Mouse (Mus musculus) testis, adult 2 months (tissue): ENCODE results near the gene Tcfl5. TPM values are rescaled to one million over a fixed set of nuclear protein-coding genes. Genes with fewer than 3 reads are reported as not detected.

Source experiments
- H3K27ac ChIP-seq: fragments of 200-500 bp; 2 replicates; pipeline ENCODE4 v1.5.1; 2012; ENCODE audit warnings: low read depth, low read length; ENCODE audit not compliant: control insufficient read depth, insufficient read depth
- H3K27me3 ChIP-seq: fragments of 200-500 bp; 2 replicates; pipeline ENCODE4 v1.6.1; 2012; ENCODE audit warnings: mild to moderate bottlenecking, low read length, moderate library complexity; ENCODE audit not compliant: control insufficient read depth, insufficient read depth
- H3K36me3 ChIP-seq: fragments of 200-500 bp; 2 replicates; pipeline ENCODE4 v1.6.1; 2012; ENCODE audit warnings: mild to moderate bottlenecking, low read length; ENCODE audit not compliant: control insufficient read depth, insufficient read depth
- H3K4me1 ChIP-seq: fragments of 200-500 bp; 2 replicates; pipeline ENCODE4 v1.6.1; 2012; ENCODE audit warnings: low read length; ENCODE audit not compliant: control insufficient read depth, insufficient read depth
- H3K4me3 ChIP-seq: fragments of 200-500 bp; 2 replicates; pipeline ENCODE4 v1.5.1; 2012; ENCODE audit warnings: low read depth, mild to moderate bottlenecking, low read length, moderate library complexity, mixed read lengths; ENCODE audit not compliant: control insufficient read depth
- CTCF ChIP-seq: fragments of 200-500 bp; IDR thresholded peaks from 2 replicates; pipeline ENCODE4 v1.5.1; 2012; ENCODE audit warnings: low read depth, mild to moderate bottlenecking, inconsistent platforms, low read length, moderate library complexity; ENCODE audit not compliant: control insufficient read depth, insufficient read depth, insufficient replicate concordance
- POLR2A ChIP-seq: fragments of 200-500 bp; IDR thresholded peaks from 2 replicates; pipeline ENCODE4 v1.6.1; 2012; ENCODE audit warnings: low read depth, mild to moderate bottlenecking, inconsistent platforms, low read length, moderate library complexity; ENCODE audit not compliant: control insufficient read depth
- polyA plus RNA-seq: library from polyadenylated mRNA; depleted of rRNA; stranded (reverse); fragments of >200 nt; gene quantifications from 2 replicates; pipeline ENCODE4 v1.2.3, GENCODE M21; 2012; rRNA removed

Tcfl5 gene
- polyA plus RNA-seq: 177 and 192 TPM in 2 replicates

GRCm38 (mm10) chr2:180642555-180643260 lies at the start of gene Tcfl5:
Tcfl5 (minus strand) TSS chr2:180642708.
- peaks cover 2% of the 10 kb centered on the region for H3K4me1 ChIP-seq
- TF ChIP-seq CTCF (no peak), POLR2A (peak; percentile 78; the same call in 1 of the 2 replicates)
- H3K36me3 ChIP-seq: peaks cover 1% of the 10 kb centered on the region; the same call in 1 of the 2 replicates
- H3K4me3 ChIP-seq: peak within 1 kb of the TSS; percentile 93
- H3K27ac ChIP-seq: peak within 1 kb of the TSS; percentile 90
- H3K27me3 ChIP-seq: no peaks in the 10 kb centered on the region

- no peak for TF ChIP-seq POLR2A
- TF ChIP-seq CTCF: no peak
- Histone ChIP-seq H3K36me3 (peaks cover 10% of the 10 kb centered on the region), H3K4me1 (peaks cover 11% of the 10 kb centered on the region)
Measured at GRCm38 (mm10) chr2:180689841-180690240, 47.3 kb upstream of the Tcfl5 start.

GRCm38 (mm10) chr2:180684031-180684430 lies 41.5 kb upstream of the Tcfl5 start:
- Histone ChIP-seq H3K4me3 (no peak overlapping the region), H3K36me3 (peaks cover 4% of the 10 kb centered on the region), H3K4me1 (0 out of 2 replicates have a peak, but pooled peaks cover 2% of the 10 kb centered on the region), H3K27ac (no peak overlapping the region), H3K27me3 (no peaks in the 10 kb centered on the region)
- no peak for TF ChIP-seq POLR2A
- no peak for TF ChIP-seq CTCF

More at GRCm38 (mm10) chr2:180689841-180690240, 47.3 kb upstream of the Tcfl5 start:
- Histone ChIP-seq H3K4me3 (peak overlapping the region; percentile 59), H3K27me3 (no peaks in the 10 kb centered on the region), H3K27ac (no peak overlapping the region)

- Histone ChIP-seq H3K36me3 (no peaks in the 10 kb centered on the region), H3K4me3 (no peak overlapping the region), H3K27ac (no peak overlapping the region), H3K4me1 (no peaks in the 10 kb centered on the region), H3K27me3 (no peaks in the 10 kb centered on the region)
- no peak for TF ChIP-seq CTCF
- TF ChIP-seq POLR2A: no peak
Measured at GRCm38 (mm10) chr2:180683524-180683923, 41.0 kb upstream of the Tcfl5 start.

GRCm38 (mm10) chr2:180681225-180681624 lies 38.7 kb upstream of the Tcfl5 start:
- H3K36me3 ChIP-seq: no peaks in the 10 kb centered on the region

GRCm38 (mm10) chr2:180678609-180679140 lies 36.2 kb upstream of the Tcfl5 start:
- peak; percentile 31; the same call in 1 of the 2 replicates for TF ChIP-seq POLR2A
- TF ChIP-seq CTCF: no peak; the same call in 1 of the 2 replicates
- Histone ChIP-seq H3K4me3 (no peak overlapping the region), H3K4me1 (no peaks in the 10 kb centered on the region), H3K36me3 (peaks cover 1% of the 10 kb centered on the region; the same call in 1 of the 2 replicates), H3K27ac (no peak overlapping the region), H3K27me3 (no peaks in the 10 kb centered on the region)

More at GRCm38 (mm10) chr2:180681225-180681624, 38.7 kb upstream of the Tcfl5 start:
- Histone ChIP-seq H3K4me3 (no peak overlapping the region), H3K27ac (no peak overlapping the region), H3K27me3 (no peaks in the 10 kb centered on the region), H3K4me1 (no peaks in the 10 kb centered on the region)
- TF ChIP-seq POLR2A (no peak), CTCF (0 out of 2 replicates have a peak, but pooled peaks have one; percentile 15)

DNA sequence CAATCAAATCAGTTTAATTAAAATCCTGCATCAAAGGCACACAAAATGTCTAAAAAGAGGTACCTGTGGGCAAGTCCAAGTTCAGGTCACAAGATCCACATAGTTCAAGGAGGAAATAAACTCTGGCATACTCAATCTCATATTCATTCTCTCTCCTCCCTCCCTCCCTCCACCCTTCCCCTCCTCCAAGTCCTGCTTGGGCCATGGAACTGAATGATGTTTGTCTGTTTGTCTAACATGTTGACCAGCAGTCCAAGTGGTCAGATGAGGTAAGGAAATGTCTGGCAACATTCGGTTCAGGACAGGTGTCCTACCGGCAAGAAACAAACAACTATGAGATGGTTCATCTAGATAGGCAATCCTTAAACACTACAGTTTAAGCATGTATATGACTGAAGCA lies 34.2 kb upstream of the Tcfl5 start:
- Histone ChIP-seq H3K4me3 (no peak overlapping the region), H3K4me1 (no peaks in the 10 kb centered on the region), H3K27ac (no peak overlapping the region), H3K27me3 (no peaks in the 10 kb centered on the region), H3K36me3 (peaks cover 1% of the 10 kb centered on the region; the same call in 1 of the 2 replicates)
- TF ChIP-seq POLR2A: no peak
- TF ChIP-seq CTCF: no peak
